Mouse (Mus musculus) erythroblast, embryonic 14.5 days (primary cell): ENCODE data around the gene Ncoa1.

Experiments
- GATA1 ChIP-seq: IDR thresholded peaks from 2 replicates; pipeline ENCODE4 v1.6.1; 2012; ENCODE audit warnings: low read length, inconsistent platforms, mixed read lengths
- TAL1 ChIP-seq: IDR thresholded peaks from 3 replicates; pipeline ENCODE4 v1.6.1; 2012; ENCODE audit warnings: low read length, inconsistent platforms, mixed read lengths

DNA sequence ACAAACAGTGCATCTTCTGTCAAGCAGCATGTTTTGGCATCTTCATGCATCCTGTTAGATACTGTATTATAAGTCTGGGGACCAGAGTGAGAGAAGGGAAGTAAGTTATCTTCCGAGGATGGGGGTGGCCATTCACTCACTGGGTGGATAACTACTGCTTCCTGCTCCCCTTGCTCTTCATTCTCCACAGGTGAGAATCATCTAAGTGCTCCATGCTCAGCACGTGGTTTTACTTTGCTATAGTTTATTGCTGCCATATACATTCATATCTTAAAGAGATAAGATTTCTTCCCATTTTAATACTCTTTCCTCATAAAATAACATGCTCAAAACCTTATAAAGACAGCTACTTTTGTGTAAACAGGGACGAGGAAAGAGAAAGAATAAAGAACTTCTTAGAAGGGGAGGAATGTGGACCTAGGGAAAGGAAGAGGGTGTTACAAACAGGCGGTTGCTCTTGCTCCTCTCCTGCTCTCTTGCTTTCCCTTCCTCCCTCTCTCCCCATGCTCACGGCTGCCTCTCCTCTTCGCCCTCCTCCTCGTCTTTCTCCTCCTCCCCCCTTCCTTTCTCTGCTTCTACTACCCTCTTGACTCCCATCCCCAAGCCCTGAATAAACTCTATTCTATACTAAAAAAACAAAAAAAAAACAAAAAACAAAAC, 97.6 kb downstream of the Ncoa1 start:
- TF ChIP-seq TAL1 = no peak
- no peak for TF ChIP-seq GATA1
